Mouse (Mus musculus) bone marrow, adult 2 months (tissue): ENCODE results near the gene Larp1.

Experiments used
- CTCF ChIP-seq: fragments of 200-500 bp; IDR thresholded peaks from 2 replicates; pipeline ENCODE4 v1.5.1; 2011; ENCODE audit warnings: low read length, control low read depth; ENCODE audit not compliant: control insufficient read depth, insufficient read depth
- POLR2A ChIP-seq: fragments of 200-500 bp; IDR thresholded peaks from 2 replicates; pipeline ENCODE4 v1.6.1; 2011; ENCODE audit warnings: low read depth, mild to moderate bottlenecking, control low read depth, low read length, borderline replicate concordance; ENCODE audit not compliant: control insufficient read depth

GRCm38 (mm10) chr11:58057455-58057854, 48.6 kb downstream of the Larp1 start:
- peak; percentile 70 for TF ChIP-seq CTCF
- TF ChIP-seq POLR2A = no peak
